In genomic region chr10:117217246-117217840, GRCm38 (mm10) we compare ENCODE assay signal across 18 mouse cellular contexts. TPM values are rescaled to one million over a fixed set of nuclear protein-coding genes. Genes with fewer than 3 reads are reported as not detected.
DNase-seq lines count a peak whose midpoint lies in the region; ATAC-seq lines count a peak whose summit lies in the region.
"Had no signal": no experiment of that assay in that cellular context is flagged by ENCODE, and none has a peak within 500 bp of the region (broad histone marks: within the 10 kb centered on the region; RNA-seq: fewer than 3 reads in every experiment).

No protein-coding gene starts in this region.

- peaks cover 48% of the 10 kb centered on the region for H3K36me3 ChIP-seq in forebrain, embryonic 16.5 days (ENCODE audit: control insufficient read depth, insufficient read depth)
- peaks cover 84% of the 10 kb centered on the region for H3K36me3 ChIP-seq in forebrain, embryonic 12.5 days (replicated peaks)
- H3K36me3 ChIP-seq in liver, embryonic 15.5 days (replicated peaks) = peaks cover 86% of the 10 kb centered on the region
- H3K36me3 ChIP-seq in midbrain, embryonic 14.5 days (ENCODE audit: control insufficient read depth, insufficient read depth, low read length) = peaks cover 87% of the 10 kb centered on the region

- H3K4me2 ChIP-seq in forebrain, embryonic 16.5 days (ENCODE audit: low read length) = no peak overlapping the region
- no peak overlapping the region for H3K4me2 ChIP-seq in forebrain, embryonic 12.5 days
- H3K4me2 ChIP-seq in liver, embryonic 15.5 days = no peak overlapping the region
- no peak overlapping the region for H3K4me2 ChIP-seq in midbrain, embryonic 14.5 days (ENCODE audit: low read length)
- H3K4me2 ChIP-seq: limb, embryonic 15.5 days; neural tube, embryonic 15.5 days had no signal

- ATAC-seq in forebrain, embryonic 16.5 days = 0 out of 2 replicates have a peak, but pooled peaks have one; percentile 5
- ATAC-seq in forebrain, embryonic 12.5 days (ENCODE audit: low FRiP score) = no peak
- ATAC-seq in liver, embryonic 15.5 days (ENCODE audit: insufficient read depth) = 0 out of 2 replicates have a peak, but pooled peaks have one; percentile 8
- ATAC-seq in frontal cortex, adult (ENCODE audit: low TSS enrichment) = no peak
- no peak; the same call in 1 of the 2 replicates for ATAC-seq in midbrain, embryonic 14.5 days (ENCODE audit: low FRiP score, low TSS enrichment)

- H3K27ac ChIP-seq in forebrain, embryonic 16.5 days (ENCODE audit: low read length) = no peak overlapping the region
- no peak overlapping the region for H3K27ac ChIP-seq in forebrain, embryonic 12.5 days
- no peak overlapping the region for H3K27ac ChIP-seq in liver, embryonic 15.5 days (replicated peaks)
- no peak overlapping the region for H3K27ac ChIP-seq in midbrain, embryonic 14.5 days (replicated peaks; ENCODE audit: low read depth, low read length)
- H3K27ac ChIP-seq: hindbrain, postnatal 0 days; limb, embryonic 15.5 days; neural tube, embryonic 15.5 days had no signal

- H3K27me3 ChIP-seq in forebrain, embryonic 16.5 days (replicated peaks; ENCODE audit: control insufficient read depth, insufficient read depth, low read length) = no peaks in the 10 kb centered on the region
- no peaks in the 10 kb centered on the region for H3K27me3 ChIP-seq in forebrain, embryonic 12.5 days
- H3K27me3 ChIP-seq in liver, embryonic 15.5 days = no peaks in the 10 kb centered on the region
- H3K27me3 ChIP-seq in midbrain, embryonic 14.5 days (ENCODE audit: control insufficient read depth, insufficient read depth, low read length) = no peaks in the 10 kb centered on the region
- H3K27me3 ChIP-seq: limb, embryonic 15.5 days; neural tube, embryonic 15.5 days had no signal

- peak; percentile 30 for DNase-seq in CD4-positive helper T cell, adult 2 months (ENCODE audit: low read depth, low spot score)
- peak; percentile 50 to 65 for DNase-seq in adrenal gland, postnatal 36 days
- no peak for DNase-seq in midbrain, embryonic 14.5 days
- no peak for DNase-seq in layer of hippocampus, postnatal 36 days
- DNase-seq: cerebellum, adult 9-11 months; gastrocnemius, postnatal 14 days; right cerebral cortex, adult 18-20 months had no signal

- no peaks in the 10 kb centered on the region for H3K9me3 ChIP-seq in forebrain, embryonic 16.5 days (ENCODE audit: control insufficient read depth, low read length)
- H3K9me3 ChIP-seq in forebrain, embryonic 12.5 days = no peaks in the 10 kb centered on the region
- no peaks in the 10 kb centered on the region for H3K9me3 ChIP-seq in liver, embryonic 15.5 days (replicated peaks)
- H3K9me3 ChIP-seq in midbrain, embryonic 14.5 days (ENCODE audit: control insufficient read depth, low read length) = no peaks in the 10 kb centered on the region
- H3K9me3 ChIP-seq: limb, embryonic 15.5 days; neural tube, embryonic 15.5 days had no signal

- no peak overlapping the region for H3K9ac ChIP-seq in forebrain, embryonic 16.5 days (replicated peaks; ENCODE audit: low read depth, low read length)
- no peak overlapping the region for H3K9ac ChIP-seq in forebrain, embryonic 12.5 days
- no peak overlapping the region for H3K9ac ChIP-seq in liver, embryonic 15.5 days
- H3K9ac ChIP-seq in midbrain, embryonic 14.5 days (replicated peaks; ENCODE audit: low read length) = no peak overlapping the region
- H3K9ac ChIP-seq: limb, embryonic 15.5 days; neural tube, embryonic 15.5 days had no signal

- no peak overlapping the region for H3K4me3 ChIP-seq in forebrain, embryonic 16.5 days (replicated peaks; ENCODE audit: low read length)
- H3K4me3 ChIP-seq in forebrain, embryonic 12.5 days (replicated peaks) = no peak overlapping the region
- H3K4me3 ChIP-seq in liver, embryonic 15.5 days (replicated peaks) = no peak overlapping the region
- no peak overlapping the region for H3K4me3 ChIP-seq in midbrain, embryonic 14.5 days (replicated peaks; ENCODE audit: low read depth, low read length)
- H3K4me3 ChIP-seq: limb, embryonic 15.5 days; neural tube, embryonic 15.5 days had no signal

- WGBS in forebrain, embryonic 16.5 days = 84% methylated on average over 20 of the region's 20 CpGs
- WGBS in forebrain, embryonic 12.5 days = 82% methylated on average over 20 of the region's 20 CpGs
- WGBS in liver, embryonic 15.5 days (ENCODE audit: insufficient replicate concordance) = 74% methylated on average over 20 of the region's 20 CpGs
- whole genome bisulfite sequencing in midbrain, embryonic 14.5 days = 85% methylated on average over 20 of the region's 20 CpGs

- H3K4me1 ChIP-seq in forebrain, embryonic 16.5 days (replicated peaks; ENCODE audit: control insufficient read depth, insufficient read depth, low read length) = no peaks in the 10 kb centered on the region
- H3K4me1 ChIP-seq in forebrain, embryonic 12.5 days = peaks cover 8% of the 10 kb centered on the region
- H3K4me1 ChIP-seq in liver, embryonic 15.5 days (replicated peaks) = peaks cover 15% of the 10 kb centered on the region
- H3K4me1 ChIP-seq in midbrain, embryonic 14.5 days (ENCODE audit: control insufficient read depth, insufficient read depth, low read length) = 0 out of 2 replicates have a peak, but pooled peaks cover 2% of the 10 kb centered on the region
- H3K4me1 ChIP-seq: neural tube, embryonic 15.5 days had no signal

RNA-seq across cellular contexts. Expression of gene Yeats4, which starts 7.0 kb away (rescaled TPM):
- polyA plus RNA-seq in forebrain, embryonic 16.5 days (2015; fragmentation: Nextera tagmentation; extraction: Ambion mirVana) = 95.7 and 97.1 TPM in 2 replicates
- 140 and 144 TPM in 2 replicates for polyA plus RNA-seq in forebrain, embryonic 12.5 days (2016; fragmentation: Nextera tagmentation; extraction: Ambion mirVana)
- 10 to 100 TPM; 38.9 to 42.3 TPM for total RNA-seq in adrenal gland, postnatal 36 days (2021)
- polyA plus RNA-seq in liver, embryonic 15.5 days (2015; fragmentation: Nextera tagmentation; extraction: Ambion mirVana) = 34.3 and 35.7 TPM in 2 replicates
- 144 and 145 TPM in 2 replicates for polyA plus RNA-seq in midbrain, embryonic 14.5 days (2014; fragmentation: Nextera tagmentation; extraction: Ambion mirVana)
- total RNA-seq in layer of hippocampus, postnatal 36 days (2021) = 10 to 100 TPM; 46.1 to 48.0 TPM

RNA-seq across cellular contexts. Expression of gene 9530003J23Rik, which starts 21.2 kb away (rescaled TPM):
- not detected in 2 replicates for polyA plus RNA-seq in forebrain, embryonic 16.5 days (2015; fragmentation: Nextera tagmentation; extraction: Ambion mirVana)
- not detected in 2 replicates for polyA plus RNA-seq in forebrain, embryonic 12.5 days (2016; fragmentation: Nextera tagmentation; extraction: Ambion mirVana)
- not detected for total RNA-seq in adrenal gland, postnatal 36 days (2021)
- polyA plus RNA-seq in liver, embryonic 15.5 days (2015; fragmentation: Nextera tagmentation; extraction: Ambion mirVana) = not detected in 2 replicates
- polyA plus RNA-seq in midbrain, embryonic 14.5 days (2014; fragmentation: Nextera tagmentation; extraction: Ambion mirVana) = not detected in 2 replicates
- not detected for total RNA-seq in layer of hippocampus, postnatal 36 days (2021)
- total RNA-seq: gastrocnemius, postnatal 14 days; hindbrain, postnatal 0 days; left cerebral cortex, adult 18-20 months; monocyte, adult 5-6 weeks had no signal
- polyA plus RNA-seq: heart, postnatal 0 days; hindbrain, postnatal 0 days; limb, embryonic 15.5 days; macrophage; neural tube, embryonic 15.5 days had no signal

Comparison
In these comparisons a context has a peak if more than half of its experiments do, and no peak if none do; other contexts are left out.
1. ATAC-seq: peak in forebrain, embryonic 16.5 days (single experiment) and liver, embryonic 15.5 days (single experiment); none in forebrain, embryonic 12.5 days (single experiment), frontal cortex, adult (single experiment) and midbrain, embryonic 14.5 days (single experiment).
2. DNase-seq: peak in CD4-positive helper T cell, adult 2 months (single experiment) and adrenal gland, postnatal 36 days (2 of 2); none in midbrain, embryonic 14.5 days (single experiment) and layer of hippocampus, postnatal 36 days (0 of 2).